Mouse (Mus musculus): Measurements from ENCODE around the gene Atat1. TPM values are rescaled to one million over a fixed set of nuclear protein-coding genes. Genes with fewer than 3 reads are reported as not detected.

Gene Atat1
- polyA plus RNA-seq, 1 experiment from 2014 or later: 101 TPM

GRCm38 (mm10) chr17:35879245-35880057, 30.4 kb downstream of the Atat1 start, which contains the start of gene Dhx16:
Gene Dhx16 (plus strand): TSS chr17:35879819.
- Histone ChIP-seq H3K4me2 (ENCODE audit: low read depth, low read length) (peak within 1 kb of the TSS; percentile 38), H3K36me3 (replicated peaks; ENCODE audit: control insufficient read depth, insufficient read depth, low read depth, low read length) (peaks cover 3% of the 10 kb centered on the region; the same call in 1 of the 2 replicates), H3K9me3 (replicated peaks; ENCODE audit: control insufficient read depth, low read length) (no peaks in the 10 kb centered on the region), H3K27me3 (ENCODE audit: control insufficient read depth, insufficient read depth, low read length) (no peaks in the 10 kb centered on the region), H3K4me1 (ENCODE audit: control insufficient read depth, insufficient read depth, low read length) (no peaks in the 10 kb centered on the region), H3K9ac (replicated peaks; ENCODE audit: low read length) (peak within 1 kb of the TSS; percentile 75), H3K4me3 (ENCODE audit: low read depth, low read length) (peak within 1 kb of the TSS; percentile 86), H3K27ac (replicated peaks; ENCODE audit: low read depth, low read length) (no peak within 1 kb of the TSS; the same call in 1 of the 2 replicates)
- peak; percentile 97 for DNase-seq (ENCODE audit: low spot score)
- peak; percentile 85 for ATAC-seq (replicated peaks; ENCODE audit: insufficient number of reproducible peaks, low FRiP score, low TSS enrichment, low read depth)
- 6% methylated on average over 66 of the region's 66 CpGs for WGBS

GRCm38 (mm10) chr17:35874721-35875120, 35.2 kb downstream of the Atat1 start:
- no peak for DNase-seq (ENCODE audit: low spot score)
- peaks cover 3% of the 10 kb centered on the region; the same call in 1 of the 2 replicates for H3K4me1 ChIP-seq (ENCODE audit: control insufficient read depth, insufficient read depth, low read length)
- no peak for ATAC-seq (replicated peaks; ENCODE audit: insufficient number of reproducible peaks, low FRiP score, low TSS enrichment, low read depth)
- H3K36me3 ChIP-seq (replicated peaks; ENCODE audit: control insufficient read depth, insufficient read depth, low read depth, low read length): peaks cover 7% of the 10 kb centered on the region
- H3K27me3 ChIP-seq (ENCODE audit: control insufficient read depth, insufficient read depth, low read length): no peaks in the 10 kb centered on the region
- no peak overlapping the region for H3K4me2 ChIP-seq (ENCODE audit: low read depth, low read length)
- no peak overlapping the region for H3K4me3 ChIP-seq (ENCODE audit: low read depth, low read length)
- no peaks in the 10 kb centered on the region; the same call in 1 of the 2 replicates for H3K9me3 ChIP-seq (replicated peaks; ENCODE audit: control insufficient read depth, low read length)
- H3K27ac ChIP-seq (replicated peaks; ENCODE audit: low read depth, low read length): no peak overlapping the region
- H3K9ac ChIP-seq (replicated peaks; ENCODE audit: low read length): no peak overlapping the region
- 90% methylated on average over 6 of the region's 6 CpGs for WGBS

GRCm38 (mm10) chr17:35873774-35874519, 35.9 kb downstream of the Atat1 start:
- Histone ChIP-seq H3K27ac (replicated peaks; ENCODE audit: low read depth, low read length) (no peak overlapping the region), H3K27me3 (ENCODE audit: control insufficient read depth, insufficient read depth, low read length) (no peaks in the 10 kb centered on the region), H3K4me3 (ENCODE audit: low read depth, low read length) (no peak overlapping the region), H3K9ac (replicated peaks; ENCODE audit: low read length) (no peak overlapping the region), H3K36me3 (replicated peaks; ENCODE audit: control insufficient read depth, insufficient read depth, low read depth, low read length) (peaks cover 7% of the 10 kb centered on the region), H3K4me1 (ENCODE audit: control insufficient read depth, insufficient read depth, low read length) (peaks cover 3% of the 10 kb centered on the region; the same call in 1 of the 2 replicates), H3K9me3 (replicated peaks; ENCODE audit: control insufficient read depth, low read length) (no peaks in the 10 kb centered on the region; the same call in 1 of the 2 replicates), H3K4me2 (ENCODE audit: low read depth, low read length) (no peak overlapping the region)
- WGBS: 32% methylated on average over 21 of the region's 21 CpGs
- DNase-seq (ENCODE audit: low spot score) (peak; percentile 86), ATAC-seq (replicated peaks; ENCODE audit: insufficient number of reproducible peaks, low FRiP score, low TSS enrichment, low read depth) (no peak)

DNA sequence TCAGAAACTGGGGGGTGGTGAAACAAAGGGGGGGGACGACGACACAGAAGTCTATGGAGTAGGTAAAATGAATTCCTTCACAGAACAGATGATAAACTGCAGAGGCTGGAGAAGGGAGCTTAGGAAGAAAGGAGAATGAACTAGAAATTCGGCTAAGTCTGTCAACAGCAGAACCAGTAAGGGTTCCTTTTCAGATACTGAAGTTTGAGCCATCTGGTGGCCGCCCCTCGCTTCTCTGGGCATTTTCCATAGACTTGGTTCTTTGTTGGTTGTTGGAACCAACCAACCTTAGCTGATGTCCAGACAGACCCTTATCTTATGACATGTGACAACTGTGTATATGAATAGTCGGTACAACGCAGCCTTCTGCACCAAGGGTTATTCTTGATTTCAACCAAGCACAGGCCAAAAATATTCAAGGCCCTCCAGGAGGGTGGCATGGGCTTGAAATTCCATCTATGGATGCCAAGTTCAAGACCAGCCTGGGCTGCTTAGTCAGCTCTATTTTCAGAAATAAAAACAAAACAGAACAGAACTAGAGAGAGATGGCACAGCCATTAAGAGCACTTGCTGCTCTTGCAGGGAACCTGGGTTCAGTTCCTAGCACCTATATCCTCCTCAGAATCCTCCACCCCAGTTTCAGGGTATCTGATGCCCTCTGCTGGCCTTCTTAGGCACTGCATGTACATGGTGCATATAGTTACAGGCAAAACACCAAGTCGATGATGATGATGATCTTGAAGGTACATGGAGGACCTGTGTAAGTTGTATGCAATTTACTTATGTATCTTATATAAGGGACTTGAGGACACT, 38.8 kb downstream of the Atat1 start:
- no peak overlapping the region for H3K27ac ChIP-seq (replicated peaks; ENCODE audit: low read depth, low read length)
- peaks cover 8% of the 10 kb centered on the region; the same call in 1 of the 2 replicates for H3K4me1 ChIP-seq (ENCODE audit: control insufficient read depth, insufficient read depth, low read length)
- H3K4me2 ChIP-seq (ENCODE audit: low read depth, low read length): peak overlapping the region; percentile 93
- no peaks in the 10 kb centered on the region; the same call in 1 of the 2 replicates for H3K9me3 ChIP-seq (replicated peaks; ENCODE audit: control insufficient read depth, low read length)
- DNase-seq (ENCODE audit: low spot score) (peak; percentile 46), ATAC-seq (replicated peaks; ENCODE audit: insufficient number of reproducible peaks, low FRiP score, low TSS enrichment, low read depth) (no peak)
- H3K4me3 ChIP-seq (ENCODE audit: low read depth, low read length): peak overlapping the region; percentile 73; the same call in 1 of the 2 replicates
- no peaks in the 10 kb centered on the region for H3K27me3 ChIP-seq (ENCODE audit: control insufficient read depth, insufficient read depth, low read length)
- no peak overlapping the region for H3K9ac ChIP-seq (replicated peaks; ENCODE audit: low read length)
- peaks cover 7% of the 10 kb centered on the region for H3K36me3 ChIP-seq (replicated peaks; ENCODE audit: control insufficient read depth, insufficient read depth, low read depth, low read length)
- 83% methylated on average over 8 of the region's 8 CpGs for WGBS

GRCm38 (mm10) chr17:35870151-35870883, 39.6 kb downstream of the Atat1 start:
- H3K9me3 ChIP-seq (replicated peaks; ENCODE audit: control insufficient read depth, low read length): no peaks in the 10 kb centered on the region; the same call in 1 of the 2 replicates
- peaks cover 7% of the 10 kb centered on the region for H3K36me3 ChIP-seq (replicated peaks; ENCODE audit: control insufficient read depth, insufficient read depth, low read depth, low read length)
- 56% methylated on average over 8 of the region's 9 CpGs for WGBS
- peak overlapping the region; percentile 86 for H3K9ac ChIP-seq (replicated peaks; ENCODE audit: low read length)
- peak overlapping the region; percentile 73 for H3K4me3 ChIP-seq (ENCODE audit: low read depth, low read length)
- DNase-seq (ENCODE audit: low spot score) (no peak), ATAC-seq (replicated peaks; ENCODE audit: insufficient number of reproducible peaks, low FRiP score, low TSS enrichment, low read depth) (no peak)
- peaks cover 8% of the 10 kb centered on the region; the same call in 1 of the 2 replicates for H3K4me1 ChIP-seq (ENCODE audit: control insufficient read depth, insufficient read depth, low read length)
- H3K27ac ChIP-seq (replicated peaks; ENCODE audit: low read depth, low read length): no peak overlapping the region; the same call in 1 of the 2 replicates
- H3K4me2 ChIP-seq (ENCODE audit: low read depth, low read length): peak overlapping the region; percentile 93
- no peaks in the 10 kb centered on the region for H3K27me3 ChIP-seq (ENCODE audit: control insufficient read depth, insufficient read depth, low read length)

DNA sequence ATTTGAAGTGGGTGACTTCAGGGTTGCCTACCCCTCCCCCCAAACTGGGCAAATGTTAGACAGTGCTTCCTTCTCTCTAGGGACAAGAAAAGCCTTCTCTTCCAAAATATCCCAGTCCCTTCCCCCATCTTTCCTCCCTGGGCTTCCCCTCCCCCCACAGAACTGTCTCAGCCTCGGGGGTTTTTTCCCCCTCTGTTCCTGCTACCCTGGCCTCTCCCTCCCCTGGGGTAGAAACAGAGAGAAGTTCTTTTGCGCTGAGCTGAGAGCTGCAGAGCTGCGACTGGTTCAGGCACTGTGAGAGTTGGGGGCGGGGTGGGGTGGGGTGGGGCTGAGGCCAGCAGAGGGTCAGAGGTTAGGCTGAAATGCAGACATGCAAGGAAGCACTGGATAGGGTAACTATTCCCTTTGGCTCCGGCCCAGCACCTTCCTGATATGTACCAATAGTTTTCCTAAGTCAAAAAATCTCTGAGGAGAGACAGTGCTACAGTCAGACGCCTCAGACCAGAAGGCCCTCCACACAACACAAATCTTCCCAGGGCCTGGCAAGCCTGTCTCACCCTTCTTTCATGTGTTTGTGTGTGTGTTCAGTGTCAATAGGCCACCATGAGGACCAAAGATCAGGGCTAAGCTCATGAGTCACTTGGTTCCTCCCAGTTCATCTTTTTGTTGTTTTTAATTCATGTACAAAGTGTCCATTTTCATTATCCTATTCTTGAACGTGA, 40.4 kb downstream of the Atat1 start:
- Histone ChIP-seq H3K27ac (replicated peaks; ENCODE audit: low read depth, low read length) (0 out of 2 replicates have a peak overlapping the region, but pooled peaks have one; percentile 5), H3K27me3 (ENCODE audit: control insufficient read depth, insufficient read depth, low read length) (no peaks in the 10 kb centered on the region), H3K4me2 (ENCODE audit: low read depth, low read length) (peak overlapping the region; percentile 93), H3K36me3 (replicated peaks; ENCODE audit: control insufficient read depth, insufficient read depth, low read depth, low read length) (peaks cover 7% of the 10 kb centered on the region), H3K9me3 (replicated peaks; ENCODE audit: control insufficient read depth, low read length) (no peaks in the 10 kb centered on the region; the same call in 1 of the 2 replicates), H3K4me1 (ENCODE audit: control insufficient read depth, insufficient read depth, low read length) (peaks cover 8% of the 10 kb centered on the region; the same call in 1 of the 2 replicates), H3K4me3 (ENCODE audit: low read depth, low read length) (peak overlapping the region; percentile 73), H3K9ac (replicated peaks; ENCODE audit: low read length) (peak overlapping the region; percentile 86)
- WGBS: 2% methylated on average over 7 of the region's 7 CpGs
- peak; percentile 48 for DNase-seq (ENCODE audit: low spot score)
- ATAC-seq (replicated peaks; ENCODE audit: insufficient number of reproducible peaks, low FRiP score, low TSS enrichment, low read depth): 0 out of 2 replicates have a peak, but pooled peaks have one; percentile 1

Data from embryonic facial prominence, embryonic 11.5 days (tissue).